Mouse (Mus musculus) neural tube, embryonic 14.5 days (tissue): ENCODE measurements around the gene Lefty2. TPM values are rescaled to one million over a fixed set of nuclear protein-coding genes. Genes with fewer than 3 reads are reported as not detected.

Experiments used
- ATAC-seq: fragments of 200-750 bp; cut with Nextera tagmentation; 2 replicates; pipeline ENCODE4 v1.8.0; 2017; ENCODE audit warnings: low read depth, mild to moderate bottlenecking, moderate TSS enrichment, moderate library complexity
- H3K27ac ChIP-seq: fragments of 300-500 bp; sonication (generic); 2 replicates; pipeline ENCODE4 v1.5.1; 2014; ENCODE audit warnings: low read depth, mild to moderate bottlenecking, control low read depth, low read length, moderate library complexity, mixed read lengths
- H3K27me3 ChIP-seq: fragments of 300-500 bp; sonication (generic); 2 replicates; pipeline ENCODE4 v1.6.1; 2014; ENCODE audit warnings: low read length; ENCODE audit not compliant: control insufficient read depth, insufficient read depth
- H3K36me3 ChIP-seq: fragments of 300-500 bp; sonication (generic); 2 replicates; pipeline ENCODE4 v1.6.1; 2014; ENCODE audit warnings: low read length, mixed read lengths; ENCODE audit not compliant: control insufficient read depth, insufficient read depth
- H3K4me1 ChIP-seq: fragments of 300-500 bp; sonication (generic); 2 replicates; pipeline ENCODE4 v1.6.1; 2014; ENCODE audit warnings: low read length; ENCODE audit not compliant: control insufficient read depth, insufficient read depth
- H3K4me2 ChIP-seq: fragments of 300-500 bp; sonication (generic); 2 replicates; pipeline ENCODE4 v1.6.1; 2014; ENCODE audit warnings: mild to moderate bottlenecking, low read depth, low read length, control low read depth
- H3K4me3 ChIP-seq: fragments of 300-500 bp; sonication (generic); 2 replicates; pipeline ENCODE4 v1.5.1; 2014; ENCODE audit warnings: low read depth, low read length, control low read depth, mixed read lengths
- H3K9ac ChIP-seq: fragments of 300-500 bp; sonication (generic); replicated peaks from 2 replicates; pipeline ENCODE4 v1.6.1; 2014; ENCODE audit warnings: low read depth, mild to moderate bottlenecking, control low read depth, low read length, mixed read lengths
- H3K9me3 ChIP-seq: fragments of 300-500 bp; sonication (generic); 2 replicates; pipeline ENCODE4 v1.6.1; 2016; ENCODE audit warnings: low read length; ENCODE audit not compliant: control insufficient read depth
- WGBS: fragments of 180-500 bp; shearing (Covaris S2); extraction: QIAGEN DNeasy Blood & Tissue Kit; methylation state at CpG from one replicate; pipeline ENCODE4 v1.1.7; 2014; 5-methylcytosine and 5-hydroxymethylcytosine counted together
- polyA plus RNA-seq: library from polyadenylated mRNA; unstranded; fragments of >200 nt; fragmentation: Nextera tagmentation; extraction: Ambion mirVana; gene quantifications from 2 replicates; pipeline ENCODE4 v1.2.1, GENCODE M21; 2014

Gene Lefty2
- polyA plus RNA-seq, 1 experiment from 2014 or later, result 1.9 TPM

DNA sequence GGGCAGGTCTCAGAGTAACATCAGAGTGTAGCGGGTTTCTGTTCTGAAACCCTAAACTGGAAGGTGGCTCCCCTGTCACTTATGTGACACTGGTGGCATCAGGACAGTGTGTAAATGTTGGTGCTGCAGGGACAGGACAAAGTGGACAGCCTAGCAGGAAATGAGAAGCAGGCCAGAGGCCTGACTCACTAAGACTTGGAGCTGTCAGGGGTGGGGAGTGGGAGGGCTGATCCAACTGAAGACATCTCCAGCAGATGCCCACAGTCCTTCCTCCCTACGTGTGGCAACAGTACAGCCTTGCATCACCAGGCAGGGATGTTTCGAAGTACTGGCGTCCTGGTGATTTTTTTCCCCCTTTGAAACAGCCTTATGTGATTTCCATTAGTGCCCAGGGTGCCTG lies 51.6 kb downstream of the Lefty2 start:
- no peak overlapping the region for H3K4me2 ChIP-seq
- peaks cover 32% of the 10 kb centered on the region for H3K27me3 ChIP-seq
- H3K27ac ChIP-seq, result no peak overlapping the region
- H3K36me3 ChIP-seq, result no peaks in the 10 kb centered on the region
- no peaks in the 10 kb centered on the region for H3K9me3 ChIP-seq
- WGBS, result 91% methylated on average over 4 of the region's 4 CpGs
- no peak for ATAC-seq
- no peak overlapping the region for H3K9ac ChIP-seq
- H3K4me1 ChIP-seq, result peaks cover 5% of the 10 kb centered on the region; the same call in 1 of the 2 replicates
- H3K4me3 ChIP-seq, result no peak overlapping the region

DNA sequence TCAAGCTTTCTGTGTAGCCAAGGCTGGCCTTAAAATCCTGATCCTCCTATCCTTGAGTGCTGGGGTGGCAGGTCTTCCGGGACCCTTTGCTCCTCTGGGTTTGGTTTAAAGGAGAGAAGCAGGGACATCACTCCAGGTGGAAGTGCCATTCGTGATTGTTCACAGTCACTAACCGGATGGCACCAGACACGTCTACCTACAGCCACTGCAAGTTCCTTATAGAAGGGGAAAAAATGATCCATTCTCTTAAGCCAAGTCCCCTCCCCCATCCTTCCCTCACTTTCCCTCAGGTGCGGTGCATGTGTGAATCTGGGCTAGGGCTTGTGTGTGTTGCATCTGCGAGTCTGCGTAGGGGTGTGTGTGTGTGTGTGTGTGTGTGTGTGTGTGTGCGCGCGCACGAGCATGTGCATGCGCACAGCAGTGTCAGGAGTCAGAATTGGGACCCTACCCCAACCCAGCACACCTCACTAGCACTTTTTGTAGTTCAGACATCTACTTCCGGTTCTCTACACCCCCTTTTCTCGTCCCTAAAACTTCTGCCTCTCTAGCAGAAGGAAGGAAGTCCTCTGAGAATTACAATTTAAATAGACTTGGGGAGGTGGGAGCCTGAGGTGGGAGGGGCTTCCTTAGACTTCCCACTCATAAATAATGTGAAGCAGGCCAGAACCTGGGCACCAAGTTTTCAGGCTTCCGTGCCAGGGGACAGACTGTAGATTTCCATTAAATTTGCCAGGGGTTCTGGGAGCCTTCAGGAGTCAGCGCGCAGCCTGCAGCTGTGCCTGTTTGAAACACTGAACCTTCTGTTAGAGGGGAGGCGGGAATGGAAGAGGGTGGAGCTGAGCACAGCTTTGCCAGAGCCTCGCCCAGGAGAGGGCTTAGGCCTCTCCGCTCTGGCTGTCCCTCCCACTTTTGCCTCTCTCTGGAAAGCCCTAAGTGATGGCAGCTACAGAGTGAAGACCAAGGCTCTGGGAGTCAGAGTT lies 52.4 kb downstream of the Lefty2 start:
- ATAC-seq, result peak; percentile 64; the same call in 1 of the 2 replicates
- no peaks in the 10 kb centered on the region for H3K9me3 ChIP-seq
- no peak overlapping the region for H3K4me2 ChIP-seq
- H3K4me3 ChIP-seq, result no peak overlapping the region
- peaks cover 5% of the 10 kb centered on the region; the same call in 1 of the 2 replicates for H3K4me1 ChIP-seq
- 28% methylated on average over 20 of the region's 20 CpGs for WGBS
- H3K9ac ChIP-seq, result no peak overlapping the region
- H3K27ac ChIP-seq, result no peak overlapping the region
- no peaks in the 10 kb centered on the region for H3K36me3 ChIP-seq
- peaks cover 32% of the 10 kb centered on the region for H3K27me3 ChIP-seq

DNA sequence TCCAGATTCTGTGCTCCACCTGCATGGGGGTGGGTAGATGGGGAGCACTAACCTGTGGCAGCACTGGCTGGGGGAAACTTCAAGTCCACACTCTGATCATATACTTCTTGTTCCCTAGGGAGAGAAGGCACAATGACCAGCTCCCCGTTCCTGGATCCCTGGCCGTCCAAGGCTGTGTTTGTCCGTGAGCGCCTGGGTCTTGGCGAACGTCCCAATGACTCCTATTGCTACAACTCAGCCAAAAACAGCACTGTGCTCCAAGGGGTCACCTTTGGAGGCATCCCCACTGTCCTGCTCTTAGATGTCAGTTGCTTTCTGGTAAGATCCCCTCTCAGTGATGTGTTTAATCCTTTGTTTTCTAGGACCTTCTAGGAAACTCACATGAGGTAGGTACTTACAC lies 53.5 kb downstream of the Lefty2 start:
- Histone ChIP-seq H3K4me1 (peaks cover 5% of the 10 kb centered on the region; the same call in 1 of the 2 replicates), H3K27me3 (peaks cover 24% of the 10 kb centered on the region), H3K4me2 (no peak overlapping the region), H3K4me3 (no peak overlapping the region), H3K27ac (no peak overlapping the region), H3K36me3 (no peaks in the 10 kb centered on the region), H3K9me3 (no peaks in the 10 kb centered on the region), H3K9ac (no peak overlapping the region)
- 83% methylated on average over 6 of the region's 6 CpGs for WGBS
- no peak for ATAC-seq

Other genes starting within 250 kb of the Lefty2 start
- not detected in 2 replicates for gene Mixl1, start 196.1 kb upstream of the Lefty2 start, polyA plus RNA-seq
- 31.1 and 33.4 TPM in 2 replicates for gene Acbd3, start 167.1 kb upstream of the Lefty2 start, polyA plus RNA-seq
- gene H3f3a, start 79.2 kb upstream of the Lefty2 start, polyA plus RNA-seq, result 3,180 and 3,430 TPM in 2 replicates
- 29.0 and 32.4 TPM in 2 replicates for gene Sde2, start 42.0 kb upstream of the Lefty2 start, polyA plus RNA-seq
- 63.3 and 65.9 TPM in 2 replicates for gene Pycr2, start 11.2 kb downstream of the Lefty2 start, polyA plus RNA-seq
- 0.41 TPM in 1 of 2 replicates, not detected in the other for gene Lefty1, start 41.9 kb downstream of the Lefty2 start, polyA plus RNA-seq
- gene Tmem63a, start 49.2 kb downstream of the Lefty2 start, polyA plus RNA-seq, result 0.71 and 1.4 TPM in 2 replicates
- 5.3 and 5.4 TPM in 2 replicates for gene Ephx1, start 127.8 kb downstream of the Lefty2 start, polyA plus RNA-seq
- gene 9130409I23Rik, start 158.1 kb downstream of the Lefty2 start, polyA plus RNA-seq, result not detected in 2 replicates